Mouse (Mus musculus) stomach, embryonic 14.5 days (tissue): ENCODE results near the gene Speer4e. TPM values are rescaled to one million over a fixed set of nuclear protein-coding genes. Genes with fewer than 3 reads are reported as not detected.
"Not testable (repeated sequence)": the region's sequence is repeated elsewhere in the genome, so short reads cannot be mapped to it uniquely, and the experiment has no call there.

Source experiments
- ATAC-seq: fragments of 200-750 bp; cut with Nextera tagmentation; 2 replicates; pipeline ENCODE4 v1.8.0; 2017; ENCODE audit warnings: low read depth, moderate TSS enrichment; ENCODE audit not compliant: insufficient number of reproducible peaks, insufficient read depth, low FRiP score
- H3K27ac ChIP-seq: fragments of 300-500 bp; sonication (generic); 2 replicates; pipeline ENCODE4 v1.5.1; 2014; ENCODE audit warnings: mild to moderate bottlenecking, low read length, moderate library complexity, mixed read lengths
- H3K27me3 ChIP-seq: fragments of 300-500 bp; sonication (generic); 2 replicates; pipeline ENCODE4 v1.6.1; 2014; ENCODE audit warnings: low read length, control low read depth, mixed read lengths; ENCODE audit not compliant: control insufficient read depth, insufficient read depth
- H3K36me3 ChIP-seq: fragments of 300-500 bp; sonication (generic); 2 replicates; pipeline ENCODE4 v1.6.1; 2014; ENCODE audit warnings: mild to moderate bottlenecking, control low read depth, low read length, moderate library complexity, mixed read lengths; ENCODE audit not compliant: control insufficient read depth, insufficient read depth
- H3K4me1 ChIP-seq: fragments of 300-500 bp; sonication (generic); 2 replicates; pipeline ENCODE4 v1.6.1; 2014; ENCODE audit warnings: low read length, control low read depth, mixed read lengths; ENCODE audit not compliant: control insufficient read depth, insufficient read depth
- H3K4me2 ChIP-seq: fragments of 300-500 bp; sonication (generic); replicated peaks from 2 replicates; pipeline ENCODE4 v1.6.1; 2014; ENCODE audit warnings: low read depth, low read length, control low read depth
- H3K4me3 ChIP-seq: fragments of 300-500 bp; sonication (generic); 2 replicates; pipeline ENCODE4 v1.5.1; 2014; ENCODE audit warnings: low read depth, low read length, control low read depth
- H3K9ac ChIP-seq: fragments of 300-500 bp; sonication (generic); replicated peaks from 2 replicates; pipeline ENCODE4 v1.6.1; 2014; ENCODE audit warnings: low read depth, mild to moderate bottlenecking, control low read depth, low read length, moderate library complexity, mixed read lengths
- H3K9me3 ChIP-seq: fragments of 300-500 bp; sonication (generic); 2 replicates; pipeline ENCODE4 v1.6.1; 2016; ENCODE audit warnings: low read depth, low read length, control low read depth; ENCODE audit not compliant: control insufficient read depth
- WGBS: fragments of 180-500 bp; shearing (Covaris S2); extraction: QIAGEN DNeasy Blood & Tissue Kit; methylation state at CpG from one replicate; pipeline ENCODE4 v1.1.7; 2014; 5-methylcytosine and 5-hydroxymethylcytosine counted together
- polyA plus RNA-seq: library from polyadenylated mRNA; unstranded; fragments of >200 nt; fragmentation: Nextera tagmentation; extraction: Ambion mirVana; gene quantifications from 2 replicates; pipeline ENCODE4 v1.2.1, GENCODE M21; 2014

The Speer4e gene
- not detected in 2 replicates for polyA plus RNA-seq

GRCm38 (mm10) chr5:14938329-14938728 lies at the start of gene Speer4e:
Gene Speer4e, minus strand, starts transcription at chr5:14938429.
- ATAC-seq, H3K4me1 ChIP-seq: not testable (repeated sequence)
- 45% methylated on average over 1 of the region's 1 CpGs for WGBS

GRCm38 (mm10) chr5:14986649-14987387 lies 48.6 kb upstream of the Speer4e start:
- WGBS, result 38% methylated on average over 5 of the region's 6 CpGs
- ATAC-seq, result peak; percentile 71; the same call in 1 of the 2 replicates
- not testable (repeated sequence) for H3K9ac ChIP-seq, H3K9me3 ChIP-seq, H3K27ac ChIP-seq, H3K4me2 ChIP-seq, H3K4me1 ChIP-seq, H3K27me3 ChIP-seq, H3K4me3 ChIP-seq, H3K36me3 ChIP-seq

More at GRCm38 (mm10) chr5:14938329-14938728, at the start of gene Speer4e:
- H3K4me2 ChIP-seq, H3K36me3 ChIP-seq, H3K9me3 ChIP-seq, H3K27ac ChIP-seq, H3K4me3 ChIP-seq, H3K27me3 ChIP-seq, H3K9ac ChIP-seq: not testable (repeated sequence)

GRCm38 (mm10) chr5:14978835-14979234 lies 40.6 kb upstream of the Speer4e start, which contains the start of gene Gm10354:
Gene Gm10354, minus strand, starts transcription at chr5:14978935.
- H3K4me1 ChIP-seq, H3K27me3 ChIP-seq, H3K4me3 ChIP-seq, H3K9me3 ChIP-seq, H3K36me3 ChIP-seq, H3K9ac ChIP-seq, H3K27ac ChIP-seq, ATAC-seq, H3K4me2 ChIP-seq: not testable (repeated sequence)
- no CpG with 5 or more reads among the region's 1 CpGs for WGBS

GRCm38 (mm10) chr5:14977368-14977767 lies 39.1 kb upstream of the Speer4e start:
- H3K4me1 ChIP-seq, H3K4me3 ChIP-seq, H3K9ac ChIP-seq, H3K27ac ChIP-seq, H3K36me3 ChIP-seq, H3K4me2 ChIP-seq, H3K9me3 ChIP-seq, H3K27me3 ChIP-seq, ATAC-seq: not testable (repeated sequence)
- 78% methylated on average over 4 of the region's 4 CpGs for WGBS

GRCm38 (mm10) chr5:14975294-14975693 lies 37.1 kb upstream of the Speer4e start:
- H3K9me3 ChIP-seq, H3K4me3 ChIP-seq, H3K9ac ChIP-seq, H3K27ac ChIP-seq, H3K4me2 ChIP-seq, ATAC-seq, H3K36me3 ChIP-seq, H3K27me3 ChIP-seq, H3K4me1 ChIP-seq: not testable (repeated sequence)
- 61% methylated on average over 3 of the region's 4 CpGs for WGBS

- ATAC-seq, H3K9me3 ChIP-seq, H3K4me2 ChIP-seq, H3K4me3 ChIP-seq, H3K27ac ChIP-seq, H3K36me3 ChIP-seq, H3K27me3 ChIP-seq, H3K4me1 ChIP-seq, H3K9ac ChIP-seq: not testable (repeated sequence)
- 79% methylated on average over 3 of the region's 3 CpGs for WGBS
Observed at GRCm38 (mm10) chr5:14972841-14973240, 34.6 kb upstream of the Speer4e start.

GRCm38 (mm10) chr5:14963821-14964220 lies 25.6 kb upstream of the Speer4e start:
- not testable (repeated sequence) for H3K36me3 ChIP-seq, H3K27me3 ChIP-seq, H3K4me1 ChIP-seq, H3K4me2 ChIP-seq, H3K27ac ChIP-seq, H3K9ac ChIP-seq, H3K4me3 ChIP-seq, ATAC-seq
- peaks cover 10% of the 10 kb centered on the region; the same call in 1 of the 2 replicates for H3K9me3 ChIP-seq
- WGBS, result 81% methylated on average over 13 of the region's 13 CpGs

GRCm38 (mm10) chr5:14961502-14961901 lies 23.3 kb upstream of the Speer4e start:
- peak; percentile 72; the same call in 1 of the 2 replicates for ATAC-seq
- H3K9ac ChIP-seq, H3K4me1 ChIP-seq, H3K36me3 ChIP-seq, H3K4me3 ChIP-seq, H3K27me3 ChIP-seq, H3K27ac ChIP-seq, H3K4me2 ChIP-seq: not testable (repeated sequence)
- WGBS, result 78% methylated on average over 4 of the region's 4 CpGs
- peaks cover 10% of the 10 kb centered on the region; the same call in 1 of the 2 replicates for H3K9me3 ChIP-seq
